Mouse (Mus musculus) myocyte (in vitro differentiated cells): ENCODE data around the gene Kcnk1.

ENCODE experiments used
- MAX ChIP-seq: IDR thresholded peaks from one replicate; pipeline ENCODE4 v1.6.1; 2011; ENCODE audit warnings: low read depth, mild to moderate bottlenecking, control low read depth
- MYOG ChIP-seq, 3 experiments: IDR thresholded peaks; one replicate each; pipeline ENCODE4 v1.6.1; 2011; ENCODE audit warnings: control low read depth in 2 of 3, low read depth in 2 of 3, mild to moderate bottlenecking in 2 of 3; ENCODE audit not compliant: insufficient read length in 2 of 3, control insufficient read depth in 1 of 3, insufficient read depth in 1 of 3
- POLR2A ChIP-seq: IDR thresholded peaks from one replicate; pipeline ENCODE4 v1.6.1; 2011; ENCODE audit warnings: low read depth, mild to moderate bottlenecking, control low read depth, moderate library complexity; ENCODE audit not compliant: insufficient read length
- TCF12 ChIP-seq: IDR thresholded peaks from one replicate; pipeline ENCODE4 v1.6.1; 2011; ENCODE audit warnings: mild to moderate bottlenecking, control low read depth; ENCODE audit not compliant: poor library complexity, insufficient read depth, severe bottlenecking

- TF ChIP-seq MYOG (IDR thresholded peaks at IDR 0.05; ENCODE audit: control insufficient read depth in 1 of 3, insufficient read depth in 1 of 3, insufficient read length in 2 of 3, low read depth in 2 of 3) (no peak), POLR2A (no peak), TCF12 (no peak), MAX (no peak)
Observed at GRCm38 (mm10) chr8:126074111-126074510, 79.1 kb downstream of the Kcnk1 start.
